Mouse (Mus musculus) retina, embryonic 14.5 days (tissue): ENCODE data around the gene Gm45233.

Source experiments
- DNase-seq: peaks from one replicate; pipeline ENCODE4 v3.0.0-alpha.2; 2015; ENCODE audit warnings: low spot score

Gm45233 gene

DNA sequence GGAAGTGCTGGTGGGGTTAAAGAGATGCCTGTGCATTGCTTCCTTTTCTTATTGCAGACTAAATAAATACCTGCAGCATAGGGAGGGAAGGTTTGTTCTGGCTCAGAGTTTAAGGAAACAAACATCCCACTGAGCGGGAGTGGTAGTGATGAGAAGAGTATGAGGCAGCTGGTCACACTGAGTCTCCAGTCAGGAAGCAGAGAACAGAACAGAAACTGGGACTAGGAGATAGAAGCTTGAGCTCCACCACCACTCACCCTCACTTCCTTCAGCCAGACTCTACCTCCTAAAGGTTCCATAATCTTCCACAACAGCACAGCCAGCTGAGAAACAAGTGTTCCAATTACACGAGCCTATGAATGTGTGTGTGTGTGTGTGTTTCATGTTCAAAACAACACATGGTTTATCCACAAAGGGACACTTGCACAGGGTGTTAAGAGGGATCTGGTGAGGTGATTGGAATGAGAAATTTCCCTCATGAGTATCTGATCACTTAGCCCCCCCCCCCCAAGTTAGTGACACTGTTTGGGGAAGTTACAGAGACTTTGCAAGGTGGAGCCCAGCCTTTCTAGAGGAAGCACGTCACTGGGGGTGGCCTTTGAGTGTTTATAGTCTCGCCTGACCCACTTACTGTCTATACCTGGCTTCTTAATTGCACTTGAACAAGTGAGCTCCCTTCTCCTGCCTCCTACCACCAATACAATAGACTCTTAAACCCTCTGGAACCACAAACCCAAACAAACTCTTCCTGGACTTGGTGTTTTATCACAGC is 68.0 kb downstream of the Gm45233 start:
- no peak for DNase-seq

DNA sequence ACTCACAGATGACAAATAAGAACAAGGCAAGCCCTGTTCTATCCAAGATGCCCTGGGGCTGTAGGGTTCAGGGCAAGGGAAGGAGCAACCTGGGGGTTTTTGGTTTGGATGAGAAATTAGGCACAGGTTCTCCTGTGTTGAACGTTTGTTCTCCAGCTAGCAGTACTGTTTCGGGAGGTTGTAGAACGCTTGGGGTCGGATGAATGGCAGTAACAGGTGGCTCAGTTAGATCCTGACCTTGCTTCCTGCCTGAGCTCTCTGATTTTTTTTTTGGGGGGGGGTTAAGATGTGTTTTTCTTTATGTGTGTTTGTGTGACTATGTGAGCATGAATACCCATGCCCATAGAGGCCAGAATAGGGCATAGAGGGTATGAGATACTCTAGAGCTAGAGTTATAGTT is 68.6 kb downstream of the Gm45233 start:
- DNase-seq: no peak
